Mouse (Mus musculus): ENCODE measurements at regions not wholly inside any gene's neighbourhood (a gene's known extent, or its start where the extent isn't known, plus 50 kb on each side); places are given as distances from the start of the nearest gene placed in this dataset.

GRCm38 (mm10) chr13:97598507-97599431 is 161.7 kb downstream of the Gm10260 start:
- TF ChIP-seq CTCF (IDR thresholded peaks at IDR 0.05; ENCODE audit: borderline replicate concordance, insufficient read depth, low read length) (no peak), POLR2A (IDR thresholded peaks at IDR 0.05; ENCODE audit: low read depth, low read length) (no peak)
